Mouse (Mus musculus): ENCODE measurements at regions not wholly inside any gene's neighbourhood (a gene's known extent, or its start where the extent isn't known, plus 50 kb on each side); places are given as distances from the start of the nearest gene placed in this dataset.

GRCm38 (mm10) chr8:118104464-118105050, 179.0 kb upstream of the Cdh13 start:
- H3K9ac ChIP-seq = no peak overlapping the region
- no peaks in the 10 kb centered on the region for H3K36me3 ChIP-seq
- no peaks in the 10 kb centered on the region for H3K27me3 ChIP-seq
- no peak overlapping the region for H3K4me2 ChIP-seq
- WGBS (ENCODE audit: insufficient replicate concordance) = 79% methylated on average over 14 of the region's 14 CpGs
- H3K27ac ChIP-seq = no peak overlapping the region
- H3K4me1 ChIP-seq (replicated peaks) = no peaks in the 10 kb centered on the region
- DNase-seq (no peak), ATAC-seq (ENCODE audit: low read depth) (no peak)
- 0 out of 2 replicates have a peak, but pooled peaks cover 12% of the 10 kb centered on the region for H3K9me3 ChIP-seq (replicated peaks)
- no peak overlapping the region for H3K4me3 ChIP-seq (replicated peaks)

- Histone ChIP-seq H3K9me3 (replicated peaks) (0 out of 2 replicates have a peak, but pooled peaks cover 17% of the 10 kb centered on the region), H3K4me3 (replicated peaks) (no peak overlapping the region), H3K36me3 (no peaks in the 10 kb centered on the region), H3K4me1 (replicated peaks) (no peaks in the 10 kb centered on the region), H3K4me2 (no peak overlapping the region), H3K9ac (no peak overlapping the region), H3K27ac (no peak overlapping the region), H3K27me3 (no peaks in the 10 kb centered on the region)
- WGBS (ENCODE audit: insufficient replicate concordance) = 73% methylated on average over 8 of the region's 8 CpGs
- no peak for DNase-seq
- ATAC-seq (ENCODE audit: low read depth) = no peak
These were observed 182.2 kb upstream of the Cdh13 start for GRCm38 (mm10) chr8:118101346-118101745.

GRCm38 (mm10) chr8:118062736-118063135, 220.8 kb upstream of the Cdh13 start:
- no peaks in the 10 kb centered on the region for H3K27me3 ChIP-seq
- WGBS (ENCODE audit: insufficient replicate concordance) = 41% methylated on average over 5 of the region's 5 CpGs
- H3K4me2 ChIP-seq = no peak overlapping the region
- no peak for ATAC-seq (ENCODE audit: low read depth)
- no peak overlapping the region for H3K9ac ChIP-seq
- no peak overlapping the region for H3K27ac ChIP-seq
- peaks cover 3% of the 10 kb centered on the region; the same call in 1 of the 2 replicates for H3K9me3 ChIP-seq (replicated peaks)
- DNase-seq = no peak
- H3K36me3 ChIP-seq = no peaks in the 10 kb centered on the region
- H3K4me1 ChIP-seq (replicated peaks) = no peaks in the 10 kb centered on the region
- H3K4me3 ChIP-seq (replicated peaks) = no peak overlapping the region

- peaks cover 14% of the 10 kb centered on the region; the same call in 1 of the 2 replicates for H3K9me3 ChIP-seq (replicated peaks)
- no peaks in the 10 kb centered on the region for H3K4me1 ChIP-seq (replicated peaks)
- H3K27ac ChIP-seq = no peak overlapping the region
- DNase-seq (no peak), ATAC-seq (ENCODE audit: low read depth) (no peak)
- H3K27me3 ChIP-seq = no peaks in the 10 kb centered on the region
- H3K4me3 ChIP-seq (replicated peaks) = no peak overlapping the region
- 68% methylated on average over 6 of the region's 6 CpGs for WGBS (ENCODE audit: insufficient replicate concordance)
- H3K9ac ChIP-seq = no peak overlapping the region
- no peaks in the 10 kb centered on the region for H3K36me3 ChIP-seq
- H3K4me2 ChIP-seq = no peak overlapping the region
These were observed 226.8 kb upstream of the Cdh13 start for GRCm38 (mm10) chr8:118056781-118057180.

GRCm38 (mm10) chr8:118055536-118055935, 228.0 kb upstream of the Cdh13 start:
- H3K4me3 ChIP-seq (replicated peaks) = no peak overlapping the region
- H3K27ac ChIP-seq = no peak overlapping the region
- H3K9me3 ChIP-seq (replicated peaks) = peaks cover 14% of the 10 kb centered on the region; the same call in 1 of the 2 replicates
- WGBS (ENCODE audit: insufficient replicate concordance) = 60% methylated on average over 5 of the region's 5 CpGs
- no peak overlapping the region for H3K4me2 ChIP-seq
- no peak overlapping the region for H3K9ac ChIP-seq
- no peaks in the 10 kb centered on the region for H3K4me1 ChIP-seq (replicated peaks)
- H3K36me3 ChIP-seq = no peaks in the 10 kb centered on the region
- no peaks in the 10 kb centered on the region for H3K27me3 ChIP-seq
- ATAC-seq (ENCODE audit: low read depth) (no peak), DNase-seq (no peak)

GRCm38 (mm10) chr8:118050386-118050785, 233.1 kb upstream of the Cdh13 start:
- Histone ChIP-seq H3K4me3 (replicated peaks) (no peak overlapping the region), H3K9ac (no peak overlapping the region), H3K4me1 (replicated peaks) (no peaks in the 10 kb centered on the region), H3K4me2 (no peak overlapping the region), H3K36me3 (no peaks in the 10 kb centered on the region), H3K27ac (no peak overlapping the region), H3K9me3 (replicated peaks) (peaks cover 5% of the 10 kb centered on the region; the same call in 1 of the 2 replicates), H3K27me3 (no peaks in the 10 kb centered on the region)
- ATAC-seq (ENCODE audit: low read depth) (no peak), DNase-seq (no peak)
- 68% methylated on average over 3 of the region's 3 CpGs for WGBS (ENCODE audit: insufficient replicate concordance)

- Histone ChIP-seq H3K36me3 (no peaks in the 10 kb centered on the region), H3K4me3 (replicated peaks) (no peak overlapping the region), H3K9me3 (replicated peaks) (peaks cover 13% of the 10 kb centered on the region), H3K27me3 (no peaks in the 10 kb centered on the region), H3K4me1 (replicated peaks) (no peaks in the 10 kb centered on the region), H3K27ac (no peak overlapping the region), H3K9ac (no peak overlapping the region), H3K4me2 (no peak overlapping the region)
- DNase-seq (no peak), ATAC-seq (ENCODE audit: low read depth) (no peak)
- WGBS (ENCODE audit: insufficient replicate concordance) = 71% methylated on average over 10 of the region's 10 CpGs
These were observed 240.6 kb upstream of the Mphosph6 start for GRCm38 (mm10) chr8:118042253-118042860.

GRCm38 (mm10) chr8:118041253-118041652, 239.5 kb upstream of the Mphosph6 start:
- WGBS (ENCODE audit: insufficient replicate concordance) = 59% methylated on average over 6 of the region's 6 CpGs
- H3K9ac ChIP-seq = no peak overlapping the region

GRCm38 (mm10) chr8:118037801-118038200, 236.1 kb upstream of the Mphosph6 start:
- H3K36me3 ChIP-seq = no peaks in the 10 kb centered on the region
- H3K4me3 ChIP-seq (replicated peaks) = no peak overlapping the region
- whole genome bisulfite sequencing (ENCODE audit: insufficient replicate concordance) = 40% methylated on average over 4 of the region's 4 CpGs
- H3K4me1 ChIP-seq (replicated peaks) = no peaks in the 10 kb centered on the region
- DNase-seq (no peak), ATAC-seq (ENCODE audit: low read depth) (no peak)
- no peak overlapping the region for H3K9ac ChIP-seq
- H3K27ac ChIP-seq = no peak overlapping the region
- no peaks in the 10 kb centered on the region for H3K27me3 ChIP-seq
- no peak overlapping the region for H3K4me2 ChIP-seq
- peaks cover 9% of the 10 kb centered on the region for H3K9me3 ChIP-seq (replicated peaks)

More at GRCm38 (mm10) chr8:118041253-118041652, 239.5 kb upstream of the Mphosph6 start:
- Histone ChIP-seq H3K4me1 (replicated peaks) (no peaks in the 10 kb centered on the region), H3K9me3 (replicated peaks) (peaks cover 13% of the 10 kb centered on the region), H3K4me3 (replicated peaks) (no peak overlapping the region), H3K27ac (no peak overlapping the region), H3K27me3 (no peaks in the 10 kb centered on the region), H3K4me2 (no peak overlapping the region), H3K36me3 (no peaks in the 10 kb centered on the region)
- DNase-seq = no peak
- ATAC-seq (ENCODE audit: low read depth) = no peak

GRCm38 (mm10) chr8:118034051-118034450, 232.3 kb upstream of the Mphosph6 start:
- ATAC-seq (ENCODE audit: low read depth) (no peak), DNase-seq (no peak)
- Histone ChIP-seq H3K36me3 (no peaks in the 10 kb centered on the region), H3K9me3 (replicated peaks) (peaks cover 8% of the 10 kb centered on the region; the same call in 1 of the 2 replicates), H3K27me3 (no peaks in the 10 kb centered on the region), H3K4me2 (no peak overlapping the region), H3K4me3 (replicated peaks) (no peak overlapping the region), H3K4me1 (replicated peaks) (no peaks in the 10 kb centered on the region), H3K9ac (no peak overlapping the region), H3K27ac (no peak overlapping the region)
- WGBS (ENCODE audit: insufficient replicate concordance) = 66% methylated on average over 13 of the region's 13 CpGs

- H3K27me3 ChIP-seq = no peaks in the 10 kb centered on the region
- H3K36me3 ChIP-seq = no peaks in the 10 kb centered on the region
- DNase-seq = no peak
- H3K4me2 ChIP-seq = no peak overlapping the region
- H3K4me1 ChIP-seq (replicated peaks) = no peaks in the 10 kb centered on the region
- 50% methylated on average over 6 of the region's 6 CpGs for WGBS (ENCODE audit: insufficient replicate concordance)
- H3K27ac ChIP-seq = no peak overlapping the region
- no peak for ATAC-seq (ENCODE audit: low read depth)
- H3K9ac ChIP-seq = no peak overlapping the region
- 0 out of 2 replicates have a peak, but pooled peaks cover 7% of the 10 kb centered on the region for H3K9me3 ChIP-seq (replicated peaks)
- H3K4me3 ChIP-seq (replicated peaks) = no peak overlapping the region
These were observed 229.7 kb upstream of the Mphosph6 start for GRCm38 (mm10) chr8:118031406-118031805.

All from liver, embryonic 13.5 days (tissue).